Mouse (Mus musculus) intestine, embryonic 16.5 days (tissue): ENCODE measurements around the gene Slc39a11. TPM values are rescaled to one million over a fixed set of nuclear protein-coding genes. Genes with fewer than 3 reads are reported as not detected.

Source experiments
- ATAC-seq: fragments of 200-750 bp; cut with Nextera tagmentation; 2 replicates; pipeline ENCODE4 v1.8.0; 2017; ENCODE audit warnings: moderate TSS enrichment, moderate library complexity
- H3K27ac ChIP-seq: fragments of 300-500 bp; sonication (generic); 2 replicates; pipeline ENCODE4 v1.5.1; 2014; ENCODE audit warnings: mild to moderate bottlenecking, low read length
- H3K27me3 ChIP-seq: fragments of 300-500 bp; sonication (generic); replicated peaks from 2 replicates; pipeline ENCODE4 v1.6.1; 2014; ENCODE audit warnings: low read length, control low read depth, mixed read lengths; ENCODE audit not compliant: control insufficient read depth, insufficient read depth
- H3K36me3 ChIP-seq: fragments of 300-500 bp; sonication (generic); 2 replicates; pipeline ENCODE4 v1.6.1; 2014; ENCODE audit warnings: low read length, control low read depth; ENCODE audit not compliant: control insufficient read depth, insufficient read depth
- H3K4me1 ChIP-seq: fragments of 300-500 bp; sonication (generic); 2 replicates; pipeline ENCODE4 v1.6.1; 2014; ENCODE audit warnings: low read length, control low read depth, mixed read lengths; ENCODE audit not compliant: control insufficient read depth, insufficient read depth
- H3K4me2 ChIP-seq: fragments of 300-500 bp; sonication (generic); 2 replicates; pipeline ENCODE4 v1.6.1; 2014; ENCODE audit warnings: low read depth, low read length, control low read depth
- H3K4me3 ChIP-seq: fragments of 300-500 bp; sonication (generic); 2 replicates; pipeline ENCODE4 v1.5.1; 2014; ENCODE audit warnings: mild to moderate bottlenecking, low read length
- H3K9ac ChIP-seq: fragments of 300-500 bp; sonication (generic); 2 replicates; pipeline ENCODE4 v1.6.1; 2014; ENCODE audit warnings: low read depth, low read length
- H3K9me3 ChIP-seq: fragments of 300-500 bp; sonication (generic); 2 replicates; pipeline ENCODE4 v1.6.1; 2016; ENCODE audit warnings: low read length, control low read depth; ENCODE audit not compliant: control insufficient read depth
- WGBS: fragments of 180-500 bp; shearing (Covaris S2); extraction: QIAGEN DNeasy Blood & Tissue Kit; methylation state at CpG from one replicate; pipeline ENCODE4 v1.1.7; 2014; 5-methylcytosine and 5-hydroxymethylcytosine counted together
- polyA plus RNA-seq: library from polyadenylated mRNA; unstranded; fragments of >200 nt; fragmentation: Nextera tagmentation; extraction: Ambion mirVana; gene quantifications from 2 replicates; pipeline ENCODE4 v1.2.1, GENCODE M21; 2015

Gene Slc39a11
- polyA plus RNA-seq, 1 experiment from 2014 or later: 52.8 TPM

DNA sequence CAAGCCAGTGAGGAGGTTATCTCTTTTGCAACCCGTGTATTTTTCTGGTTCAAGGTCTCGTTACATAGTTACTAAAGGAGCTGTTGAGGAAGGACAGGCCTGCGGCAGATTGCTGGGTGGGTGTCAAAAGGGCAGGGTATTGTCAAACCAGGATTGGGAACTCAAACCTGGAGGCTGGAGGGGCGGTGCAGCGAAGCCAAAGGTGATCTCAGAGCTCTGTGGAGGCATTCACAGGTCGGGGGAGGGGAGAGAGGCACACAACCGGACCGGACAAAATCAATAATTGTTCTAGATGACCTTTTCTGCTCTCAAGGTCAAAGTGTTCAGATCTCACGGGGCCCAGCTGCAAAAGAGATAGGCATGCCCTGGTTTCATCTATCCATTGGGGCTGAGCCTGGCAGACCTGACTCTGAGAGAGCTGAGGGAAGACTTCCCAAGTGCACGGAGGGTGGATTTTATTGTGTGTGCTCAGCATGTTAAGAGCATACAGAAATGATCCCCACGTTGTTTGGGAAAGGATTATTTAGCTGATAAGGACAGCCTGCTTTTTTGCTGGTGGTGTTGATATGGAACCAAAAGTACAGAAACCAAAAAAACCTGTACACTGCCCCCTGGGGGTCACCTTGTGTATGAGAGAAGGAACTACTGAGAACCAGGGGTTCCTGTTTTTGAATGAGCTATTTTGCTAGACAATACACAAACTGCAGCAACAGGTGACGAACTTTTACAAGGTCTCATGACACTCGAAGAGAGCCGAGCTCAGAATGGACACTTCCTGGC, 32.6 kb downstream of the Slc39a11 start:
- H3K4me3 ChIP-seq: no peak overlapping the region
- peak; percentile 50 for ATAC-seq
- H3K27me3 ChIP-seq: peaks cover 34% of the 10 kb centered on the region
- 0 out of 2 replicates have a peak overlapping the region, but pooled peaks have one; percentile 0 for H3K4me2 ChIP-seq
- peaks cover 13% of the 10 kb centered on the region for H3K4me1 ChIP-seq
- no peaks in the 10 kb centered on the region for H3K36me3 ChIP-seq
- H3K9me3 ChIP-seq: no peaks in the 10 kb centered on the region
- no peak overlapping the region for H3K27ac ChIP-seq
- no peak overlapping the region for H3K9ac ChIP-seq
- WGBS: 34% methylated on average over 14 of the region's 14 CpGs

DNA sequence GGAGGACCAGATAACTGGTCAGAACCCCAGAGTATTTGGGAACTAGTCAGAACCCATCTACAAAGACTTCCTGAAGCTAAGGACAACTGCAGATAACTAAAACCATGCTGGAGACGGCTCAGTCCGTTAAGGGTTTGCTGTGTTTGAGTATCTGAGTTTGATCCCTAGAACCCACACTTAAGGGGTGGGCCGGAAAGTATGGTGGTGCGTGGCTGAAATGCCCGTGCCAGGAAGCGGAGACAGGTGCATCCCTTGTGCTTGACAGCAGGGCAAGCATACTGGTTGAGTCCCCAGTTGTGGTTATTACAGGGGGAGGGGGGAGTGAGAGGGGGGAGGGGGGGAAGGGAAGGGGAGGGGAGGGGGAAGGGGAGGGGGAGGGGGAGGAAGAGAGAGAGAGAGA, 35.4 kb downstream of the Slc39a11 start:
- H3K36me3 ChIP-seq: no peaks in the 10 kb centered on the region
- H3K4me2 ChIP-seq: no peak overlapping the region
- H3K9ac ChIP-seq: no peak overlapping the region
- H3K4me3 ChIP-seq: no peak overlapping the region
- peaks cover 16% of the 10 kb centered on the region for H3K27me3 ChIP-seq
- peaks cover 24% of the 10 kb centered on the region for H3K4me1 ChIP-seq
- H3K27ac ChIP-seq: no peak overlapping the region
- no peaks in the 10 kb centered on the region for H3K9me3 ChIP-seq
- WGBS: 83% methylated on average over 6 of the region's 6 CpGs
- ATAC-seq: no peak

DNA sequence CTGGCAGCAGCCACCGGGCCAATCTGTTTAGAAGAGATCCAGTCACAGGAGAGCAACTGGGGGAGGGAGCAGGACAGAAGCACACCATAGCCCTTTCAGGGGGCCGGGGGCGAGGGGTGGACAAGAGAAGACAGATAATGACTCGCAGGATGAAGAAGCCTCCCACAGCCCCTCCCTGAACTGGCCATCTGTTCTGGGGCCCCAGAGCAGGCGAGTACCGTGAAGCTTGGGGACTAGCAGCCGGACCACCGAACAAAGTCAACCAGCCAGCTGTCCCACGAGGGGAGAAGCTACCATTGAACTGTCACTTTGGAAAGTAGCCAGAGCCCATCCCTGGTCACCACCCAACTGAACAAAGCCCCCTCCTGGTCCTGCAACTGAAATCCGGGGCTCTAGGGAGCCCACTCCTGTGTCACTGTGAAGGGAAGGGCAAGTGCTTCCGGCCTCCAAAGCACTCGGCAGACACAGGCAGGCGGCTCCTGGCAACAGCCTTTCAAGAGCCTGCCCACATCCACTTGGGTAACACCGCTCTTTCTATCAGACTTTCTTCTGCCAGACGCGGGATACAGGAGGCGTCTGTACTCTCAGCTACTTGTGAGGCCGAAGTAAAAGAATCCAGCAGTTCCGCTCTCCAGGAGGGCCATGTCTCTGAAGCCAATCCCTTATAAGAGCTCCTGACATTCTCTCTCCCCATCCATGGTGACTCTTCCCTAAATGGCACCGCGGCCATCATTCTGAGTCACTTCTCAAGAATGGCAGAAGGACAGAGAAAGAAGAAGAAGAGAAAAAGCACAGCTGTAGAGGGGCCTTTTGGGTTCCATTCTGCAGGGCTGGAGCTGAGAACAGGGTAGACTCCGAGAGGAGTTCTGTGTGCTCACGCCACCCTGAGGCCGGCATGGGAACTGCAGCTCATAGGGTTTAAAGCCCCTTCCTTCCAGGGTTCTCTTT, 37.9 kb downstream of the Slc39a11 start:
- H3K9me3 ChIP-seq: no peaks in the 10 kb centered on the region
- H3K27ac ChIP-seq: no peak overlapping the region
- H3K9ac ChIP-seq: no peak overlapping the region
- WGBS: 22% methylated on average over 24 of the region's 24 CpGs
- H3K4me3 ChIP-seq: no peak overlapping the region
- H3K36me3 ChIP-seq: no peaks in the 10 kb centered on the region
- peaks cover 12% of the 10 kb centered on the region for H3K4me1 ChIP-seq
- peak overlapping the region; percentile 11; the same call in 1 of the 2 replicates for H3K4me2 ChIP-seq
- ATAC-seq: peak; percentile 54
- 0 out of 2 replicates have a peak, but pooled peaks cover 2% of the 10 kb centered on the region for H3K27me3 ChIP-seq

DNA sequence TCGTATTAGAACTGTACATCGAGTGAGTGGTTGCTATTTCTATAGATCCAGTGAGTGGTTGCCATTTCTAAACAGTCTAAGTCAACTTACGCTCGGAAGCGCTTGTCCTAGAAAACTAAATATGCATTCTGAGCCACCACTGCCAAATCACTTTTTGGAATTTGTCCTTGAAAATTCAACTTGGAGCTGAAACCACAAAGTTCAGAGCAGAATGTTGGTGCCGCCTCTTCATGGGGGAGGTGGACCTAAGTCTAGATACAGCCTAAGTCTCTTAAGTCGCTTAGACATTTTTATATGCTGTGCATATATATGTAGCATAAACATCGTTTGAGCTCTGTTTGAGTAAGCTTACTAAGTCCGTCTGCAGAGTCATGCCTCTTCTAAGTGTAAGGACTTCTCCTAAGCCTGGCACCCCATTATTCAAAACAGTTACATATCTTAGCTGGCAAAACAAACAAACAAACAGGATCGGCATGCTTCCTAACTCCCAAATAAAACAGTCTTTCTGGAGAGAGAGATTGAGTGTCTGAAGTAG, 38.7 kb downstream of the Slc39a11 start:
- H3K9ac ChIP-seq: no peak overlapping the region
- H3K4me3 ChIP-seq: no peak overlapping the region
- no peak overlapping the region for H3K4me2 ChIP-seq
- ATAC-seq: no peak
- WGBS: 70% methylated on average over 10 of the region's 10 CpGs
- no peak overlapping the region for H3K27ac ChIP-seq
- H3K4me1 ChIP-seq: peaks cover 12% of the 10 kb centered on the region
- H3K9me3 ChIP-seq: no peaks in the 10 kb centered on the region
- 0 out of 2 replicates have a peak, but pooled peaks cover 2% of the 10 kb centered on the region for H3K27me3 ChIP-seq
- H3K36me3 ChIP-seq: no peaks in the 10 kb centered on the region

- WGBS: 30% methylated on average over 5 of the region's 5 CpGs
- ATAC-seq: no peak
- no peak overlapping the region for H3K9ac ChIP-seq
These were observed 39.6 kb downstream of the Slc39a11 start for GRCm38 (mm10) chr11:113610266-113610665.

GRCm38 (mm10) chr11:113609581-113609980, 40.3 kb downstream of the Slc39a11 start:
- no peak; the same call in 1 of the 2 replicates for ATAC-seq

More at GRCm38 (mm10) chr11:113610266-113610665, 39.6 kb downstream of the Slc39a11 start:
- no peak overlapping the region for H3K4me3 ChIP-seq
- no peak overlapping the region for H3K27ac ChIP-seq
- no peaks in the 10 kb centered on the region for H3K27me3 ChIP-seq
- H3K36me3 ChIP-seq: no peaks in the 10 kb centered on the region
- H3K4me1 ChIP-seq: peaks cover 12% of the 10 kb centered on the region
- H3K9me3 ChIP-seq: no peaks in the 10 kb centered on the region
- no peak overlapping the region for H3K4me2 ChIP-seq

GRCm38 (mm10) chr11:113607556-113607955, 42.3 kb downstream of the Slc39a11 start:
- Histone ChIP-seq H3K4me1 (peaks cover 12% of the 10 kb centered on the region), H3K36me3 (no peaks in the 10 kb centered on the region), H3K27ac (no peak overlapping the region), H3K9ac (no peak overlapping the region), H3K4me3 (no peak overlapping the region), H3K4me2 (no peak overlapping the region), H3K27me3 (no peaks in the 10 kb centered on the region), H3K9me3 (no peaks in the 10 kb centered on the region)
- 95% methylated on average over 12 of the region's 12 CpGs for WGBS
- no peak for ATAC-seq

More at GRCm38 (mm10) chr11:113609581-113609980, 40.3 kb downstream of the Slc39a11 start:
- peaks cover 12% of the 10 kb centered on the region for H3K4me1 ChIP-seq
- 52% methylated on average over 5 of the region's 5 CpGs for WGBS
- no peak overlapping the region for H3K9ac ChIP-seq
- H3K27ac ChIP-seq: no peak overlapping the region
- no peak overlapping the region for H3K4me3 ChIP-seq
- H3K4me2 ChIP-seq: no peak overlapping the region
- no peaks in the 10 kb centered on the region for H3K36me3 ChIP-seq
- H3K9me3 ChIP-seq: no peaks in the 10 kb centered on the region
- H3K27me3 ChIP-seq: no peaks in the 10 kb centered on the region

- Histone ChIP-seq H3K9me3 (no peaks in the 10 kb centered on the region), H3K4me3 (no peak overlapping the region), H3K9ac (no peak overlapping the region), H3K27ac (no peak overlapping the region), H3K27me3 (no peaks in the 10 kb centered on the region), H3K4me2 (no peak overlapping the region), H3K4me1 (no peaks in the 10 kb centered on the region), H3K36me3 (no peaks in the 10 kb centered on the region)
- no peak for ATAC-seq
- WGBS: 61% methylated on average over 12 of the region's 12 CpGs
These were observed 48.1 kb downstream of the Slc39a11 start for GRCm38 (mm10) chr11:113601616-113602343.
